Mouse (Mus musculus): ENCODE data around the gene Pde8b.
A peak's percentile ranks its signal among the peaks of the same experiment; 100 is the strongest.

Gene Pde8b

GRCm38 (mm10) chr13:95011546-95012257, 238.4 kb downstream of the Pde8b start:
- DNase-seq (ENCODE audit: low read depth, low spot score) = no peak
- H3K36me3 ChIP-seq (ENCODE audit: control insufficient read depth, insufficient read depth, low read length, poor library complexity, severe bottlenecking) = peaks cover 3% of the 10 kb centered on the region; the same call in 1 of the 2 replicates
- no peaks in the 10 kb centered on the region for H3K27me3 ChIP-seq (ENCODE audit: control insufficient read depth, insufficient read depth, low read length, poor library complexity, severe bottlenecking)

GRCm38 (mm10) chr13:95009261-95009660, 240.9 kb downstream of the Pde8b start:
- peaks cover 3% of the 10 kb centered on the region; the same call in 1 of the 2 replicates for H3K36me3 ChIP-seq (ENCODE audit: control insufficient read depth, insufficient read depth, low read length, poor library complexity, severe bottlenecking)
- no peak for DNase-seq (ENCODE audit: low read depth, low spot score)
- no peaks in the 10 kb centered on the region for H3K27me3 ChIP-seq (ENCODE audit: control insufficient read depth, insufficient read depth, low read length, poor library complexity, severe bottlenecking)

GRCm38 (mm10) chr13:95007281-95007680, 242.9 kb downstream of the Pde8b start:
- Histone ChIP-seq H3K36me3 (ENCODE audit: control insufficient read depth, insufficient read depth, low read length, poor library complexity, severe bottlenecking) (peaks cover 3% of the 10 kb centered on the region; the same call in 1 of the 2 replicates), H3K27me3 (ENCODE audit: control insufficient read depth, insufficient read depth, low read length, poor library complexity, severe bottlenecking) (no peaks in the 10 kb centered on the region)
- no peak for DNase-seq (ENCODE audit: low read depth, low spot score)

- Histone ChIP-seq H3K27me3 (ENCODE audit: control insufficient read depth, insufficient read depth, low read length, poor library complexity, severe bottlenecking) (no peaks in the 10 kb centered on the region), H3K36me3 (ENCODE audit: control insufficient read depth, insufficient read depth, low read length, poor library complexity, severe bottlenecking) (no peaks in the 10 kb centered on the region)
- no peak for DNase-seq (ENCODE audit: low read depth, low spot score)
Observed at GRCm38 (mm10) chr13:94990516-94990915, 259.6 kb downstream of the Pde8b start.

- DNase-seq (ENCODE audit: low read depth, low spot score) = peak; percentile 27
- Histone ChIP-seq H3K36me3 (ENCODE audit: control insufficient read depth, insufficient read depth, low read length, poor library complexity, severe bottlenecking) (no peaks in the 10 kb centered on the region), H3K27me3 (ENCODE audit: control insufficient read depth, insufficient read depth, low read length, poor library complexity, severe bottlenecking) (no peaks in the 10 kb centered on the region)
Observed at GRCm38 (mm10) chr13:94979081-94979480, 271.1 kb downstream of the Pde8b start.

- DNase-seq (ENCODE audit: low read depth, low spot score) = peak; percentile 96
- Histone ChIP-seq H3K36me3 (ENCODE audit: control insufficient read depth, insufficient read depth, low read length, poor library complexity, severe bottlenecking) (no peaks in the 10 kb centered on the region), H3K27me3 (ENCODE audit: control insufficient read depth, insufficient read depth, low read length, poor library complexity, severe bottlenecking) (no peaks in the 10 kb centered on the region)
Observed at GRCm38 (mm10) chr13:94976219-94977186, 273.6 kb downstream of the Pde8b start, which contains the start of gene Wdr41. TSS of gene Wdr41 (plus strand) at chr13:94976344.

- no peaks in the 10 kb centered on the region for H3K36me3 ChIP-seq (ENCODE audit: control insufficient read depth, insufficient read depth, low read length, poor library complexity, severe bottlenecking)
- no peak for DNase-seq (ENCODE audit: low read depth, low spot score)
- H3K27me3 ChIP-seq (ENCODE audit: control insufficient read depth, insufficient read depth, low read length, poor library complexity, severe bottlenecking) = no peaks in the 10 kb centered on the region
Observed at GRCm38 (mm10) chr13:94975828-94976218, 274.3 kb downstream of the Pde8b start.
